Mouse (Mus musculus): ENCODE results near the gene Scube1.

DNA sequence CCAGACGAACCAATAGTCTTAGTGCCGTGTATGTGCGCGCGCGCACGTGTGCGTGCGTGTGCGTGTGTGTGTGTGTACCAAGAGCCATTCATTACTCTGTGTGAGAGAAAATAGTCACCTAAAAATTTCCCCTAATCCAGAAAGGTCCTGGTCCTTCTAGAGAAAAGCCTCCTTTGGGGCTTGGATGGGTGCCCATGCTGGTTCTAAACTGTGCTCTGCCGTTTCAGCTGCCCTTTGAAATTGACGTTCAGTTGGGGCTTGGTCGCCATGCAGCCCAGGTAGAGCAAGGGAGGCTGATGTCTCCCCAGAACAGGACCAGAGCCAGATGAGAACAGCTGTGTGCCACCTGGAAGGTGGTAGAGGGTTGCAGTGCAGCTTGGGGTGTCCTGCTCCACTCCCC lies 36.7 kb upstream of the Scube1 start:
- TF ChIP-seq CTCF (IDR thresholded peaks at IDR 0.05), result no peak
- TF ChIP-seq EP300 (IDR thresholded peaks at IDR 0.05), result no peak

Measured in lung, postnatal 0 days (tissue).